Mouse (Mus musculus) adrenal gland (tissue): Measurements from ENCODE around the gene Olfr1381.
"Not testable (repeated sequence)": the region's sequence is repeated elsewhere in the genome, so short reads cannot be mapped to it uniquely, and the experiment has no call there.

Source experiments
- intact Hi-C: fragments of 180-260 bp; cut with DNase I; formaldehyde crosslinking; loops from one replicate; pipeline ENCODE4 v1.15.1; 2025
- long read RNA-seq, 2 experiments: library from polyadenylated mRNA; unstranded; transcript quantifications; one replicate each; pipeline ENCODE4 v2.0.0; 2020; ENCODE audit warnings: borderline replicate concordance in 1 of 2; ENCODE audit not compliant: insufficient replicate concordance in 1 of 2

Olfr1381 gene
- long read RNA-seq, experiment 1: 0 reads
- long read RNA-seq, experiment 2: 0 reads

DNA sequence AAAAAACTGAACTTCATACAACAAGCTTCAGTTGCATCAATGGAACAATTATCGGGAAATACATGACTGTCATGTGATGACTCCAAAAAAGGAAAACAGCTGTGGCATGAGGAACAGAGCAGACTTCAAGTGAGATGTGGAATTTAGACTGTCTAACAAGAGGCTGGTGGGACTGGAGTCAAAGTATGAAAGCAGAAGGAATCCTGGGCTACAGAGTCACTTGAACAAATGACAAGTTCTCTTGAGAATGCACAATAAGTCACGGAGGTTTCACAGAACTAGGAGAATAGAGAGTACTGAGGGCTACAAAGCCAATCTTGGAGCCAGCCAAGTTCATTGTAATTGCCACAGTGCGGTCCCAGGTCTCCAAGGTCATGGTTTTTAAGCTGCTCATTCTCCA lies at the start of gene Olfr1381:
TSS of gene Olfr1381 (plus strand) at position 301 of the 400 bp plus-strand sequence.
- intact Hi-C loops: not testable (repeated sequence)

DNA sequence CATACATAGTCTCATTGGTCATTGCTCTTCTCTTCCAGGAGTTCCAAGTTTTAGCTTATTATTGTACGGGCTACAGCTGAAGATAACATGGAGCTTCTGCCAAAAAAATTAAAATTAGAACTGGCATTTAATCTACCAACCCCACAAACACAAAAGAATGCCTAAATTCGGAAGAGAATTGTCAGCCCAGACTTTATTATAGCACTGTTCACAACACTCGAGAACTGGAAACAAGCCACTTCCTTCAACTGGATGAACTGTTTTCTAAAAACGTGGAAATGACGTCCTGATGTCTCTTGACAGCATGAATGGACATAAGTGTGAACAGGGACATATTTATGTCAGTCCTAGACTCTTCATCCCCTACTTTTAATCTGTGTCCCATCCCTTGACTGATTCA lies 25.2 kb upstream of the Olfr1381 start:
- intact Hi-C loops: no loop called here

DNA sequence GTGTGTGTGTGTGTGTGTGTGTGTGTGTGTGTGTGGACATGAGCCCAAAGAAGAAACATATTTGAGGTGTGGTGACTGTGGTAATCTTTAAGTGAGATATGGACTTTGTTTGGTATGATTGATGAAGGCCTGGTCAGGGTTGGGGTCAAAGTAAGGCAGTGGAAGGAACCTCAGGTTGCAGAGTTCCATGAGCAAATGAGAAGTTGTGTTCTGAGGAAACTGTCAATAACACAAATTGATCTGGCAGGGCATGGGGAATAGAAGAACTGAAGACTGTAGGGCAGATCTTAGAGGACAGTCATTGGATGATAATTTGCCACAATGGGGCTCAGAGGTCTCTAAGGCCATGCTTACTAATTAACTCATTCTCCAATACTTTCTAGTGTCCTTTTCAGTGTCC lies 23.9 kb upstream of the Olfr1381 start, which contains the start of gene Olfr1383:
TSS of gene Olfr1383 (plus strand) at position 301 of the 400 bp plus-strand sequence.
- intact Hi-C loops: no loop called here

DNA sequence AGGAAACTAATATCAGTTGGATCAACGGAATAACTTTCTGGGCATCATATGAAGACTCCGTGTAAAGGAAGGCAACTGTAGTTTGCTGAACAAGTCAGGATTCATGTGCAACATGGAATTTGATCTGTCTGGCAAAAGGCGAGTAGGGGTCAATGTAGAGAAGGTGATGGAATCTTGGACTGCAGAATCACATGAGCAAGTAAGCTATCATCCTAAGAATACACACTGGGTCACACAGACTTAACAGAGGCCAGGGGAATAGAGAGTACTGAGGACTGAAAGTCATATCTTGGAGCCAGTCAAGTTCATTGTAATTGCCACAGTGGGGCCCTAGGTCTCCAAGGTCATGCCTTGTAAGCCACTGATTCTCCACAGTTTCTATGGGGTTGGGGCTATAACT lies 15.3 kb upstream of the Olfr1381 start, which contains the start of gene Olfr1382:
TSS of gene Olfr1382 (plus strand) at position 301 of the 400 bp plus-strand sequence.
- intact Hi-C loops: no loop called here

DNA sequence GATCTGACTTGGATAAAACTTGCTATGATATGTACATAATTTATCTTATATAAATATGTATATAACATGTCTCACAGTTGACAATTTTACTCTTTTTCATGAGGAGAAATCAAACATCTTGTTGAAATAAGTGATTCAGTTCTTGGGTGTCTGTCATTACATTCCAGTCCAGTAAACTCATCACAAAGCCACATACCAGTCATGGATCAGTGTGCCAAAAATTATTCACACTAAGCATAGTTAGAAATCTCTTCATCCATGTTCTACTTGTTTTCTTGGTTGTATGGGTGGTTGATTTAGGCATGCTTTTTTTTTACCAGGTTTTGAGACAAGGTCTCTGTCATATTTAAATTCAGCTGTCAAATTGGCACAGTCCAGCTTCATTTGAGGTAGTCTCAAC lies 10.5 kb upstream of the Olfr1381 start:
- intact Hi-C loops: no loop called here

DNA sequence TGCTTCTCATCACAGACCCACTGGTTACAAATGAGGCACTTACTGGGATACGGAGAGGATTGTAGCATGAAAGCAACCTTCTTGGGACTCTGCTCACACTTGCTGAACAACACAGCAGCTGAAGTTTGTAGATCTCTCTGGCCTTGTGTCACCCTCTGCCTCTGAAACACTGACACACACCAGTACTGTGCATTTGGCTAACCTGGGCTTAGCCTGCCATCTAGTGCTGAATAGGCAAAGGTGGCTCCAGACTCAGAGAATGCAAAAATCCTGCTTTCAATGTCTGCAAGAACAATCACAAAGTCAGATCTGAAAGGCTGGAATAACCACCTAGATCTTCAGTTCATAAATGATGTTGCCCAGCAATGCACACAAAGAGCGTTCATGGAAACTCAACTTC lies 6.6 kb upstream of the Olfr1381 start:
- intact Hi-C loops: not testable (repeated sequence)

DNA sequence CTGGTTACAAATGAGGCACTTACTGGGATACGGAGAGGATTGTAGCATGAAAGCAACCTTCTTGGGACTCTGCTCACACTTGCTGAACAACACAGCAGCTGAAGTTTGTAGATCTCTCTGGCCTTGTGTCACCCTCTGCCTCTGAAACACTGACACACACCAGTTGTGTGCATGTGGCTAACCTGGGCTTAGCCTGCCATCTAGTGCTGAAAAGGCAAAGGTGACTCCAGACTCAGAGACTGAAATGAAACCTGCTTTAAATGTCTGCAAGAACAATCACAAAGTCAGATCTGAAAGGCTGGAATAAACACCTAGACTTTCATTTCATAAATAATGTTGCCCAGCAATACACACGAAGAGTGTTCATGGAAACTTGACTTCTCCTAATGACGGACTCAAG lies 10.8 kb downstream of the Olfr1381 start:
- intact Hi-C loops: loop anchor here (10.0 kb wide), 1 partner anchor 369 kb away; the partner anchor contains the start of gene Btnl9

DNA sequence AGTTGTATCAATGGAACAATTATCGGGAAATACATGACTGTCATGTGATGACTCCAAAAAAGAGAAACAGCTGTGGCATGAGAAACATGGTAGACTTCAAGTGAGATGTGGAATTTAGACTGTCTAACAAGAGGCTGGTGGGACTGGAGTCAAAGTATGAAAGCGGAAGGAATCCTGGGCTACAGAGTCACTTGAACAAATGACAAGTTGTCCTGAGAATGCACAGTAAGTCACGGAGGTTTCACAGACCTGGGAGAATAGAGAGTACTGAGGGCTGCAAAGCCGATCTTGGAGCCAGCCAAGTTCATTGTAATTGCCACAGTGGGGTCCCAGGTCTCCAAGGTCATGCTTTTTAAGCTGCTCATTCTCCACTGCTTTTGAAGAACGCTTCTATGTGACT lies 13.3 kb downstream of the Olfr1381 start, which contains the start of gene Olfr1380:
TSS of gene Olfr1380 (plus strand) at position 301 of the 400 bp plus-strand sequence.
- intact Hi-C loops: loop anchor here (10.0 kb wide), 1 partner anchor 372 kb away; the partner anchor contains the start of gene Btnl9

DNA sequence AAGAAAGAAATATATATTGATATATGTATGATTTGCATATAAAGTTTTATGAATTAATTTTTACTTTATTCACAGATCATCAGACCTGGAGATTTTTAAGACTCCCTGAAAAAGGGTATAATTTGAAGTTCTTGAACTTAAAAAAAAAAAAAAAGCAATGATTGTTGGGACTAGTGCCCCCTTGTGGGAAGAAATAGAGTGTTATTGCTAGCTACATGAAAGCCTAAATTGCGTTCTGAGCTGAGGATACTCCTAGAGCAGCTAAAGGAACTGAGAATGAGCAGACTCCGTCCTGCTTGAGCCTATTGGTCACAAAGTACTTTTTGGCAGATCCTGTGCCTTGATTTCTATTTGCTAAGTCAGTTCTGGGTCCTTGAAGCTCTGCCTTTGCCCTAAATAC lies 31.8 kb downstream of the Olfr1381 start:
- intact Hi-C loops: not testable (repeated sequence)

DNA sequence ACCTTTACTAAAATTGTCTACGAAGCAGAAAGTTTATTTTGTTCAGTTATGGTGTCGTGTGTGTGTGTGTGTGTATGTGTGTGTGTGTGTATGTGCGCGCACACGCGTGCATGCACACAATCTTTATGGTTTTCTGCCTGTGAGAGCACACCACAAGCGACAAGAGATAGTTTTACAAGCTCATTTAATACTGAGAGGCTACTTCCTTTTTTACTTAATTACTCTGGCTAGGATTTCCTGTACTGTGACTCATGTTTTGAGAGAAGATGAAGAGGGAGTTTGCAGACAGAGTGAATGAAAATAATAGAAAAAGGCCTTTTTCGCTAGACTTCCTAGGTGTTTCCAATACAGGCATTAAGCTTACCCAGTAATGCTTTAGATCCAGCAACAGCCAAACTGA lies 37.2 kb downstream of the Olfr1381 start:
- intact Hi-C loops: not testable (repeated sequence)

DNA sequence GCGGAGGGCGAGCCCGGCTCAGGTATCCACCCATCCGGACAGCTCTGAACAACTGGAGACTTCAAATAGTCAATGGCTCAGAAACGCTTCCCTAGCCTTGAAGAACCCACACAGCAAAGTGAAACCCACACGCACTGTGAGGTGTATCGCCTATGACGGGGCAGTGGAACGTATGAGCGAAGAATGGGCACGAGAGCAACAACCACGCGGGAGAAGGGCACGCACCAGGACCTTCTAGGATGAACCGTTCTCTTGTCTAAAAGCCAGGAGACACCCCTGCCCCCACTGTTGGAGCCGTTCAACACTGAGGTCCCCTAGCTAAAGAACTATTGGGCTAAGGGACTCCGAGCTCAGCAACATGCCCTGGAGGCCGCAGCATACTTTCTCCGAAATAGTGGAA lies 47.0 kb downstream of the Olfr1381 start:
- intact Hi-C loops: no loop called here

DNA sequence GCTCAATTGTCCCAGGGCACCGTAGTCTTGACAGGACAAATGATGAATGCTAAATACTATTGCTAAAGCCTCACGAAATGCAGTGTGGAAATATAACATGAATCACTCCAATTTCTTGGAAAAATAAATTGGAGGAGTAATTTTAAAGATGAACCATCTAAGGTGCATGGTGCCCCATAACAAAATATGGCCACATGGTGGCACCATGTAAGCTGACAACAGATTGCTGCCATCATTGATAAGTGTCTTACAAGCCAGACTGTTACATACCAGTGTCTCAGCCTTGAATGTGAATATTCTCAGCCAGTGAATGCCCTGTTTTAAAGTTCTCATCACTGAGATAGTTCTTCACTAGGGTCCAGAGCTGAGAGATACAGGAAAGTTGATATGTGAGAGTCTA lies 53.9 kb downstream of the Olfr1381 start:
- intact Hi-C loops: not testable (repeated sequence)
